Mouse (Mus musculus) kidney, embryonic 14.5 days (tissue): ENCODE data around the gene Foxj3. TPM values are rescaled to one million over a fixed set of nuclear protein-coding genes. Genes with fewer than 3 reads are reported as not detected.
"Not testable (repeated sequence)": the region's sequence is repeated elsewhere in the genome, so short reads cannot be mapped to it uniquely, and the experiment has no call there.

Experiments
- ATAC-seq: fragments of 200-750 bp; cut with Nextera tagmentation; 2 replicates; pipeline ENCODE4 v1.8.0; 2017; ENCODE audit warnings: moderate number of reproducible peaks, mild to moderate bottlenecking, moderate TSS enrichment, moderate library complexity; ENCODE audit not compliant: low FRiP score, low TSS enrichment
- H3K27ac ChIP-seq: fragments of 300-500 bp; sonication (generic); 2 replicates; pipeline ENCODE4 v1.5.1; 2014; ENCODE audit warnings: low read depth, mild to moderate bottlenecking, low read length, moderate library complexity, mixed read lengths
- H3K27me3 ChIP-seq: fragments of 300-500 bp; sonication (generic); 2 replicates; pipeline ENCODE4 v1.6.1; 2014; ENCODE audit warnings: mild to moderate bottlenecking, low read length; ENCODE audit not compliant: control insufficient read depth, insufficient read depth
- H3K36me3 ChIP-seq: fragments of 300-500 bp; sonication (generic); 2 replicates; pipeline ENCODE4 v1.6.1; 2014; ENCODE audit warnings: low read length, mixed read lengths; ENCODE audit not compliant: control insufficient read depth, insufficient read depth
- H3K4me1 ChIP-seq: fragments of 300-500 bp; sonication (generic); 2 replicates; pipeline ENCODE4 v1.6.1; 2014; ENCODE audit warnings: low read length, mixed read lengths; ENCODE audit not compliant: control insufficient read depth, insufficient read depth
- H3K4me2 ChIP-seq: fragments of 300-500 bp; sonication (generic); replicated peaks from 2 replicates; pipeline ENCODE4 v1.6.1; 2014; ENCODE audit warnings: low read depth, mild to moderate bottlenecking, low read length
- H3K4me3 ChIP-seq: fragments of 300-500 bp; sonication (generic); 2 replicates; pipeline ENCODE4 v1.5.1; 2014; ENCODE audit warnings: mild to moderate bottlenecking, low read length
- H3K9ac ChIP-seq: fragments of 300-500 bp; sonication (generic); 2 replicates; pipeline ENCODE4 v1.6.1; 2014; ENCODE audit warnings: low read depth, mild to moderate bottlenecking, low read length, moderate library complexity
- H3K9me3 ChIP-seq: fragments of 300-500 bp; sonication (generic); 2 replicates; pipeline ENCODE4 v1.6.1; 2016; ENCODE audit warnings: low read length; ENCODE audit not compliant: control insufficient read depth
- WGBS: fragments of 180-500 bp; shearing (Covaris S2); extraction: QIAGEN DNeasy Blood & Tissue Kit; methylation state at CpG from one replicate; pipeline ENCODE4 v1.1.7; 2014; 5-methylcytosine and 5-hydroxymethylcytosine counted together
- polyA plus RNA-seq: library from polyadenylated mRNA; unstranded; fragments of >200 nt; fragmentation: Nextera tagmentation; extraction: Ambion mirVana; gene quantifications from 2 replicates; pipeline ENCODE4 v1.2.1, GENCODE M21; 2014

The Foxj3 gene
- 14.2 and 30.2 TPM in 2 replicates for polyA plus RNA-seq

GRCm38 (mm10) chr4:119536615-119537014, at the start of gene Foxj3:
Gene Foxj3 (plus strand): TSS chr4:119537004.
- H3K27me3 ChIP-seq = not testable (repeated sequence)
- H3K4me1 ChIP-seq = peaks cover 15% of the 10 kb centered on the region
- 89% methylated on average over 4 of the region's 4 CpGs for WGBS

GRCm38 (mm10) chr4:119489666-119490065, 47.1 kb upstream of the Foxj3 start:
- Histone ChIP-seq H3K9me3 (no peaks in the 10 kb centered on the region), H3K36me3 (no peaks in the 10 kb centered on the region), H3K4me1 (no peaks in the 10 kb centered on the region), H3K27me3 (peaks cover 15% of the 10 kb centered on the region), H3K4me2 (no peak overlapping the region), H3K9ac (no peak overlapping the region), H3K4me3 (no peak overlapping the region), H3K27ac (no peak overlapping the region)
- no peak for ATAC-seq
- WGBS = 93% methylated on average over 10 of the region's 10 CpGs

More at GRCm38 (mm10) chr4:119536615-119537014, at the start of gene Foxj3:
- H3K9ac ChIP-seq, H3K27ac ChIP-seq, H3K36me3 ChIP-seq, H3K4me3 ChIP-seq, H3K9me3 ChIP-seq, ATAC-seq, H3K4me2 ChIP-seq: not testable (repeated sequence)

GRCm38 (mm10) chr4:119490806-119491205, 46.0 kb upstream of the Foxj3 start:
- no peak for ATAC-seq
- no peak overlapping the region for H3K4me2 ChIP-seq
- no peaks in the 10 kb centered on the region for H3K4me1 ChIP-seq
- peaks cover 15% of the 10 kb centered on the region for H3K27me3 ChIP-seq
- 76% methylated on average over 3 of the region's 3 CpGs for WGBS
- H3K9me3 ChIP-seq = no peaks in the 10 kb centered on the region
- no peak overlapping the region for H3K27ac ChIP-seq
- H3K4me3 ChIP-seq = no peak overlapping the region
- H3K36me3 ChIP-seq = no peaks in the 10 kb centered on the region
- no peak overlapping the region for H3K9ac ChIP-seq

- H3K4me3 ChIP-seq = peak within 1 kb of the TSS; percentile 55
- no peak within 1 kb of the TSS for H3K27ac ChIP-seq
- H3K9ac ChIP-seq = peak within 1 kb of the TSS; percentile 61
- ATAC-seq = peak; percentile 89
- H3K27me3 ChIP-seq = peaks cover 15% of the 10 kb centered on the region
- under 1% methylated on average over 77 of the region's 77 CpGs for WGBS
- no peaks in the 10 kb centered on the region for H3K36me3 ChIP-seq
- no peaks in the 10 kb centered on the region for H3K4me1 ChIP-seq
- H3K9me3 ChIP-seq = no peaks in the 10 kb centered on the region
- peak within 1 kb of the TSS; percentile 95 for H3K4me2 ChIP-seq
These were observed 44.4 kb upstream of the Foxj3 start, which contains the start of gene Rimkla for GRCm38 (mm10) chr4:119492291-119492932. Gene Rimkla (minus strand): TSS chr4:119492628.

GRCm38 (mm10) chr4:119492933-119493327, 43.9 kb upstream of the Foxj3 start:
- peak overlapping the region; percentile 61; the same call in 1 of the 2 replicates for H3K9ac ChIP-seq

GRCm38 (mm10) chr4:119498319-119498848, 38.4 kb upstream of the Foxj3 start:
- 35% methylated on average over 5 of the region's 5 CpGs for WGBS
- no peaks in the 10 kb centered on the region for H3K4me1 ChIP-seq
- ATAC-seq = no peak
- H3K9me3 ChIP-seq = no peaks in the 10 kb centered on the region
- no peak overlapping the region for H3K9ac ChIP-seq
- H3K27me3 ChIP-seq = no peaks in the 10 kb centered on the region
- H3K4me3 ChIP-seq = no peak overlapping the region
- no peaks in the 10 kb centered on the region for H3K36me3 ChIP-seq
- H3K27ac ChIP-seq = no peak overlapping the region
- H3K4me2 ChIP-seq = no peak overlapping the region

More at GRCm38 (mm10) chr4:119492933-119493327, 43.9 kb upstream of the Foxj3 start:
- 41% methylated on average over 10 of the region's 10 CpGs for WGBS
- H3K4me1 ChIP-seq = no peaks in the 10 kb centered on the region
- ATAC-seq = peak; percentile 14; the same call in 1 of the 2 replicates
- H3K36me3 ChIP-seq = no peaks in the 10 kb centered on the region
- H3K9me3 ChIP-seq = no peaks in the 10 kb centered on the region
- no peak overlapping the region for H3K27ac ChIP-seq
- H3K27me3 ChIP-seq = peaks cover 15% of the 10 kb centered on the region
- H3K4me2 ChIP-seq = peak overlapping the region; percentile 95
- H3K4me3 ChIP-seq = peak overlapping the region; percentile 55

GRCm38 (mm10) chr4:119511591-119511990, 25.2 kb upstream of the Foxj3 start:
- H3K4me1 ChIP-seq = no peaks in the 10 kb centered on the region
- H3K27ac ChIP-seq = no peak overlapping the region
- H3K4me2 ChIP-seq = no peak overlapping the region
- no peak overlapping the region for H3K4me3 ChIP-seq
- H3K9me3 ChIP-seq = no peaks in the 10 kb centered on the region
- 67% methylated on average over 2 of the region's 2 CpGs for WGBS
- no peaks in the 10 kb centered on the region for H3K36me3 ChIP-seq
- no peaks in the 10 kb centered on the region for H3K27me3 ChIP-seq
- H3K9ac ChIP-seq = no peak overlapping the region
- ATAC-seq = no peak

- no peak for ATAC-seq
- H3K36me3 ChIP-seq = no peaks in the 10 kb centered on the region
- H3K27ac ChIP-seq = no peak overlapping the region
- H3K9ac ChIP-seq = no peak overlapping the region
- WGBS = 75% methylated on average over 3 of the region's 3 CpGs
- no peaks in the 10 kb centered on the region for H3K27me3 ChIP-seq
- H3K4me3 ChIP-seq = no peak overlapping the region
- no peaks in the 10 kb centered on the region for H3K4me1 ChIP-seq
- no peak overlapping the region for H3K4me2 ChIP-seq
- no peaks in the 10 kb centered on the region for H3K9me3 ChIP-seq
These were observed 24.1 kb upstream of the Foxj3 start for GRCm38 (mm10) chr4:119512731-119513141.

GRCm38 (mm10) chr4:119523575-119523974, 13.2 kb upstream of the Foxj3 start:
- ATAC-seq = no peak
- no peaks in the 10 kb centered on the region for H3K9me3 ChIP-seq
- WGBS = 85% methylated on average over 4 of the region's 4 CpGs
- no peaks in the 10 kb centered on the region for H3K27me3 ChIP-seq
- H3K4me1 ChIP-seq = no peaks in the 10 kb centered on the region
- no peak overlapping the region for H3K4me2 ChIP-seq
- no peak overlapping the region for H3K9ac ChIP-seq
- H3K4me3 ChIP-seq = no peak overlapping the region
- no peak overlapping the region for H3K27ac ChIP-seq
- no peaks in the 10 kb centered on the region for H3K36me3 ChIP-seq
